Mouse (Mus musculus): ENCODE data around the gene Gm11060.
A peak's percentile ranks its signal among the peaks of the same experiment; 100 is the strongest.

Gm11060 gene

GRCm38 (mm10) chr2:105091718-105092117 is at the start of gene Gm11060:
Gm11060 (plus strand) TSS chr2:105092018.
- DNase-seq (ENCODE audit: low read depth): no peak

- DNase-seq (ENCODE audit: low read depth): no peak
These were observed 48.7 kb upstream of the Gm11060 start for GRCm38 (mm10) chr2:105043152-105043551.

- DNase-seq (ENCODE audit: low read depth): no peak
These were observed 43.5 kb upstream of the Gm11060 start for GRCm38 (mm10) chr2:105048301-105048700.

GRCm38 (mm10) chr2:105055529-105055928 is 36.3 kb upstream of the Gm11060 start:
- no peak for DNase-seq (ENCODE audit: low read depth)

GRCm38 (mm10) chr2:105058577-105059116 is 33.2 kb upstream of the Gm11060 start:
- DNase-seq (ENCODE audit: low read depth): no peak

- DNase-seq (ENCODE audit: low read depth): no peak
These were observed 29.0 kb upstream of the Gm11060 start for GRCm38 (mm10) chr2:105062741-105063372.

GRCm38 (mm10) chr2:105072496-105072895 is 19.3 kb upstream of the Gm11060 start:
- DNase-seq (ENCODE audit: low read depth): no peak

- DNase-seq (ENCODE audit: low read depth): no peak
These were observed 17.6 kb upstream of the Gm11060 start for GRCm38 (mm10) chr2:105074196-105074595.

GRCm38 (mm10) chr2:105075809-105076208 is 16.0 kb upstream of the Gm11060 start:
- no peak for DNase-seq (ENCODE audit: low read depth)

- DNase-seq (ENCODE audit: low read depth): no peak
These were observed 14.7 kb upstream of the Gm11060 start for GRCm38 (mm10) chr2:105077151-105077550.

- no peak for DNase-seq (ENCODE audit: low read depth)
These were observed 9.5 kb upstream of the Gm11060 start for GRCm38 (mm10) chr2:105082256-105082790.

GRCm38 (mm10) chr2:105084035-105084434 is 7.8 kb upstream of the Gm11060 start:
- no peak for DNase-seq (ENCODE audit: low read depth)

GRCm38 (mm10) chr2:105086081-105086480 is 5.7 kb upstream of the Gm11060 start:
- no peak for DNase-seq (ENCODE audit: low read depth)

- no peak for DNase-seq (ENCODE audit: low read depth)
These were observed 3.8 kb upstream of the Gm11060 start for GRCm38 (mm10) chr2:105088005-105088404.

- DNase-seq (ENCODE audit: low read depth): no peak
These were observed 2.7 kb upstream of the Gm11060 start for GRCm38 (mm10) chr2:105089083-105089482.

GRCm38 (mm10) chr2:105089581-105090508 is 2.0 kb upstream of the Gm11060 start:
- peak; percentile 25 for DNase-seq (ENCODE audit: low read depth)

- no peak for DNase-seq (ENCODE audit: low read depth)
These were observed 827 bp upstream of the Gm11060 start for GRCm38 (mm10) chr2:105090991-105091390.

- DNase-seq (ENCODE audit: low read depth): no peak
These were observed 5.6 kb downstream of the Gm11060 start for GRCm38 (mm10) chr2:105097294-105097953.

- no peak for DNase-seq (ENCODE audit: low read depth)
These were observed 7.6 kb downstream of the Gm11060 start for GRCm38 (mm10) chr2:105099410-105099809.

- DNase-seq (ENCODE audit: low read depth): no peak
These were observed 8.7 kb downstream of the Gm11060 start for GRCm38 (mm10) chr2:105100541-105100940.

GRCm38 (mm10) chr2:105108703-105109158 is 16.9 kb downstream of the Gm11060 start:
- DNase-seq (ENCODE audit: low read depth): peak; percentile 30

GRCm38 (mm10) chr2:105114074-105114473 is 22.3 kb downstream of the Gm11060 start:
- DNase-seq (ENCODE audit: low read depth): no peak
